Mouse (Mus musculus) ES-E14 (cell line): ENCODE results near the gene Rasl10a. TPM values are rescaled to one million over a fixed set of nuclear protein-coding genes. Genes with fewer than 3 reads are reported as not detected.

Experiments
- DNase-seq: peaks from one replicate; pipeline ENCODE4 v3.0.0-alpha.2; 2013; ENCODE audit warnings: low read depth, low spot score
- H3K27ac ChIP-seq: 2 replicates; pipeline ENCODE4 v1.5.1; 2012; ENCODE audit warnings: low read depth, mild to moderate bottlenecking, low read length, moderate library complexity, mixed read lengths; ENCODE audit not compliant: poor library complexity, insufficient read depth, severe bottlenecking
- H3K36me3 ChIP-seq: 2 replicates; pipeline ENCODE4 v1.6.1; 2012; ENCODE audit warnings: mild to moderate bottlenecking, low read length, moderate library complexity, mixed read lengths; ENCODE audit not compliant: control insufficient read depth, poor library complexity, insufficient read depth, severe bottlenecking
- H3K4me1 ChIP-seq, 2 experiments: fragments of 150-350 bp in 1 of 2; sonication (generic) in 1 of 2; 2 replicates each; pipeline ENCODE4 v1.6.1; 2012; ENCODE audit warnings: low read length in 2 of 2, mild to moderate bottlenecking in 1 of 2, mixed read lengths in 1 of 2; ENCODE audit not compliant: control insufficient read depth in 2 of 2, insufficient read depth in 2 of 2, poor library complexity in 1 of 2
- H3K4me3 ChIP-seq, 2 experiments: fragments of 150-350 bp in 1 of 2; sonication (generic) in 1 of 2; 2 replicates each; pipeline ENCODE4 v1.5.1; 2012; ENCODE audit warnings: low read length in 2 of 2, low read depth in 1 of 2, mild to moderate bottlenecking in 1 of 2, mixed read lengths in 1 of 2; ENCODE audit not compliant: insufficient read depth in 1 of 2, poor library complexity in 1 of 2, severe bottlenecking in 1 of 2
- H3K9ac ChIP-seq: 2 replicates; pipeline ENCODE4 v1.6.1; 2012; ENCODE audit warnings: low read depth, mild to moderate bottlenecking, low read length, mixed read lengths; ENCODE audit not compliant: poor library complexity, insufficient read depth, severe bottlenecking
- H3K9me3 ChIP-seq: fragments of 150-350 bp; sonication (generic); 2 replicates; pipeline ENCODE4 v1.6.1; 2012; ENCODE audit warnings: low read depth, mild to moderate bottlenecking, low read length; ENCODE audit not compliant: control insufficient read depth, insufficient read depth
- CHD2 ChIP-seq: IDR thresholded peaks from 2 replicates; pipeline ENCODE4 v1.6.1; 2014; ENCODE audit warnings: mild to moderate bottlenecking, low read depth, low read length, inconsistent platforms
- HCFC1 ChIP-seq: IDR thresholded peaks from 2 replicates; pipeline ENCODE4 v1.6.1; 2012; ENCODE audit warnings: low read length, inconsistent platforms, borderline replicate concordance; ENCODE audit not compliant: insufficient read depth
- MAFK ChIP-seq: IDR thresholded peaks from 2 replicates; pipeline ENCODE4 v1.6.1; 2014; ENCODE audit warnings: mild to moderate bottlenecking, low read depth, low read length, inconsistent platforms; ENCODE audit not compliant: insufficient read depth
- ZC3H11A ChIP-seq: IDR thresholded peaks from 2 replicates; pipeline ENCODE4 v1.6.1; 2012; ENCODE audit warnings: low read depth, mild to moderate bottlenecking, inconsistent platforms, low read length, borderline replicate concordance
- ZNF384 ChIP-seq: IDR thresholded peaks from 2 replicates; pipeline ENCODE4 v1.6.1; 2012; ENCODE audit warnings: low read depth, low read length, inconsistent platforms
- in situ Hi-C, 2 experiments: fragments of 600-800 bp; cut with MboI; formaldehyde crosslinking; loops; one replicate each; pipeline ENCODE4 v1.15.1; 2025; ENCODE audit warnings: low sequenced_read_pairs in 2 of 2, inconsistent platforms in 1 of 2; ENCODE audit not compliant: unreplicated experiment in 2 of 2
- total RNA-seq: library from RNA; depleted of rRNA; stranded (reverse); fragments of 300-350 nt; gene quantifications from 2 replicates; pipeline ENCODE4 v1.2.3, GENCODE M21; 2012

The Rasl10a gene
- total RNA-seq, 1 experiment: 1.5 TPM

- peak overlapping the region; percentile 71 for H3K9ac ChIP-seq
- peaks cover 10 to 44% of the 10 kb centered on the region in 2 experiments for H3K4me1 ChIP-seq
- H3K9me3 ChIP-seq: no peaks in the 10 kb centered on the region
- TF ChIP-seq ZNF384 (no peak), CHD2 (no peak), MAFK (no peak)
- peak overlapping the region; percentile 3; the same call in 1 of the 2 replicates for H3K27ac ChIP-seq
- in situ Hi-C loops: no loop called here
- peak overlapping the region; percentile 51 to 54; a peak in 3 of 4 replicates for H3K4me3 ChIP-seq
- peak; percentile 93 for DNase-seq
- H3K36me3 ChIP-seq: peaks cover 16% of the 10 kb centered on the region; the same call in 1 of the 2 replicates
These were observed 3.6 kb downstream of the Rasl10a start for GRCm38 (mm10) chr11:5061413-5062139.

GRCm38 (mm10) chr11:5062326-5062725 is 4.4 kb downstream of the Rasl10a start:
- DNase-seq: no peak
- in situ Hi-C loops: no loop called here
- Histone ChIP-seq H3K27ac (no peak overlapping the region), H3K36me3 (peaks cover 16% of the 10 kb centered on the region; the same call in 1 of the 2 replicates), H3K9me3 (no peaks in the 10 kb centered on the region), H3K4me3 (peak overlapping the region; percentile 3 to 50; a peak in 3 of 4 replicates), H3K4me1 (peaks cover 7 to 37% of the 10 kb centered on the region in 2 experiments; a peak in 3 of 4 replicates), H3K9ac (0 out of 2 replicates have a peak overlapping the region, but pooled peaks have one; percentile 19)
- TF ChIP-seq ZNF384 (no peak), MAFK (no peak), HCFC1 (no peak), CHD2 (no peak), ZC3H11A (no peak)

- no peaks in the 10 kb centered on the region for H3K9me3 ChIP-seq
- in situ Hi-C loops: no loop called here
- H3K4me1 ChIP-seq: peaks cover 7 to 37% of the 10 kb centered on the region in 2 experiments; a peak in 3 of 4 replicates
- no peak overlapping the region for H3K9ac ChIP-seq
- no peak overlapping the region for H3K27ac ChIP-seq
- TF ChIP-seq HCFC1 (no peak), ZNF384 (no peak), MAFK (no peak), CHD2 (no peak), ZC3H11A (no peak)
- no peak overlapping the region for H3K4me3 ChIP-seq
- peaks cover 16% of the 10 kb centered on the region; the same call in 1 of the 2 replicates for H3K36me3 ChIP-seq
- no peak for DNase-seq
These were observed 5.1 kb downstream of the Rasl10a start for GRCm38 (mm10) chr11:5062860-5063505.

- peak overlapping the region; percentile 87 for H3K9ac ChIP-seq
- peaks cover 23% of the 10 kb centered on the region for H3K36me3 ChIP-seq
- in situ Hi-C loops: no loop called here
- no peaks in the 10 kb centered on the region for H3K9me3 ChIP-seq
- TF ChIP-seq ZNF384 (no peak), MAFK (no peak), CHD2 (no peak), HCFC1 (no peak), ZC3H11A (no peak)
- peaks cover 7 to 36% of the 10 kb centered on the region in 2 experiments; a peak in 3 of 4 replicates for H3K4me1 ChIP-seq
- peak overlapping the region; percentile 80 to 82; a peak in 3 of 4 replicates for H3K4me3 ChIP-seq
- DNase-seq: no peak
- no peak overlapping the region for H3K27ac ChIP-seq
These were observed 5.8 kb downstream of the Rasl10a start for GRCm38 (mm10) chr11:5063561-5064281.
